Mouse (Mus musculus) gastrocnemius, adult 2 months (tissue): Measurements from ENCODE around the gene Gna14. TPM values are rescaled to one million over a fixed set of nuclear protein-coding genes. Genes with fewer than 3 reads are reported as not detected.

Experiments used
- DNase-seq: peaks from one replicate; pipeline ENCODE4 v3.0.0; 2022
- H3K27ac ChIP-seq: fragments of 200-600 bp; 2 replicates; pipeline ENCODE4 v1.8.1; 2022; ENCODE audit warnings: mild to moderate bottlenecking
- H3K4me3 ChIP-seq: fragments of 200-600 bp; 2 replicates; pipeline ENCODE4 v1.8.1; 2022; ENCODE audit warnings: mild to moderate bottlenecking, moderate library complexity
- CTCF ChIP-seq: fragments of 200-600 bp; IDR thresholded peaks from 2 replicates; pipeline ENCODE4 v1.8.1; 2022; ENCODE audit warnings: antibody characterized with exemption, mild to moderate bottlenecking, moderate library complexity
- intact Hi-C: fragments of 180-260 bp; cut with DNase I; formaldehyde crosslinking; loops from one replicate; pipeline ENCODE4 v1.15.1; 2025
- long read RNA-seq, 2 experiments: library from polyadenylated mRNA; stranded (forward); transcript quantifications; one replicate each; pipeline ENCODE4 v2.0.0; 2021
- total RNA-seq, 2 experiments: library from RNA; stranded (reverse); gene quantifications; 2 replicates each; pipeline ENCODE4 v1.2.3; 2021

Gna14 gene
- total RNA-seq: 1 to 10 TPM; 1.5 to 2.0 TPM
- long read RNA-seq, experiment 1: 0 reads
- long read RNA-seq, experiment 2, partial matches to known transcripts: 0 of 1 reads
- long read RNA-seq, experiment 2, other reads (novel, unspliced or antisense): 1 of 1 reads

GRCm38 (mm10) chr19:16435531-16436231 lies at the start of gene Gna14:
Gene Gna14 (plus strand): TSS chr19:16435762.
- H3K4me3 ChIP-seq: peak within 1 kb of the TSS; percentile 68
- TF ChIP-seq CTCF: peak; percentile 69
- intact Hi-C loops: loop anchor here (5.0 kb wide), 2 partner anchors 78 to 122 kb away; no protein-coding TSS in a partner anchor
- H3K27ac ChIP-seq: peak within 1 kb of the TSS; percentile 63
- DNase-seq: peak; percentile 88

DNA sequence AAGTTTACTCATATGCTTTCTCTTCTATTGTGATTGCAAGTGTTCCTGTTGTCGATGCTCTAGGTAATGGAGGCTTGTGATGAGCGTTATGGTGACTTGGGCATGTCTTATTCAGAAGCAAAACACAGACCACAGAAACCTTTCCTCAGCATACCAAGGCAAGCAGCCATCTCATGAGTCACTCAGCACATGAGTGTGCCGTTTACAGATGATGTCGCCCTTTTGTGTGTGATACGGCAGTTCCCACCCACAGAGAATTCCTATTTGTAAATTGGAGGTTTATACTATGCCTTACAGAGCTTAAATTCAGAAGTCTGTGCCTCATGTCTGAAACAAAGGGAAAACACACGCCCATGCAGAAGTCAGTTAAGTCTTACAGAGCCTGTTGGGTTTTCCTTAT lies 49.0 kb upstream of the Gna14 start:
- no peak overlapping the region for H3K4me3 ChIP-seq
- peak; percentile 34 for DNase-seq
- no peak for TF ChIP-seq CTCF
- intact Hi-C loops: no loop called here
- peak overlapping the region; percentile 21; the same call in 1 of the 2 replicates for H3K27ac ChIP-seq

DNA sequence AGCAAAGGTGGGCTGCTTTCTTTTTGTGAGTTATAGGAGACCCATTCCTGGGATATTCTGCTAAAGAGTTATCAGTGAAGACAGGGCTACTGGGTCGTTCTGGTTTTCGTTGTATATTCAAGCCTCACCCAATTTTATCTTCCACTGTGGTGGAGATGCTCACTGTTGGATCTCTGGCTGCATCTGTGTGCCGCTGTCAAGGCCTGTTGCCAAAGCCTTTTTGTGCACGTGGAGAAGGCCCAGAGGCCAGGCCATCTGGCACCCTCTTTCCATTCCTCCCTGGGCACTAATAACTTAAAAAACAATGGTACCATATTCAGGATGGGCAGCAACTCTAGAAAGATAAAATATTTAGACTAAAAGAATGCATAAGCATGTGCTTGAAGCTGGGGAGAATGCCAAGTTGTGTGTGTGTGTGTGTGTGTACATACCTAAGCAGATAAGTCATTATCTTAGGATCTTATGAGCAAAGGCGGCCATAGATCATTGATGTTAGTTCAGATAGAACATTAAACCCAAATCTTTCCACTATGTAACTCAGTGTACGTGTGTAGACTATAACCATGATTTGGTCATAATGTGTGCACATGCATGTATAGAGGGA lies 45.3 kb upstream of the Gna14 start:
- H3K4me3 ChIP-seq: no peak overlapping the region
- intact Hi-C loops: no loop called here
- DNase-seq: no peak
- no peak overlapping the region for H3K27ac ChIP-seq
- TF ChIP-seq CTCF: no peak

GRCm38 (mm10) chr19:16394381-16394780 lies 41.2 kb upstream of the Gna14 start:
- Histone ChIP-seq H3K27ac (no peak overlapping the region), H3K4me3 (no peak overlapping the region)
- no peak for TF ChIP-seq CTCF
- intact Hi-C loops: no loop called here
- DNase-seq: no peak

GRCm38 (mm10) chr19:16403101-16403500 lies 32.5 kb upstream of the Gna14 start:
- intact Hi-C loops: no loop called here
- Histone ChIP-seq H3K27ac (no peak overlapping the region), H3K4me3 (no peak overlapping the region)
- no peak for DNase-seq
- no peak for TF ChIP-seq CTCF

DNA sequence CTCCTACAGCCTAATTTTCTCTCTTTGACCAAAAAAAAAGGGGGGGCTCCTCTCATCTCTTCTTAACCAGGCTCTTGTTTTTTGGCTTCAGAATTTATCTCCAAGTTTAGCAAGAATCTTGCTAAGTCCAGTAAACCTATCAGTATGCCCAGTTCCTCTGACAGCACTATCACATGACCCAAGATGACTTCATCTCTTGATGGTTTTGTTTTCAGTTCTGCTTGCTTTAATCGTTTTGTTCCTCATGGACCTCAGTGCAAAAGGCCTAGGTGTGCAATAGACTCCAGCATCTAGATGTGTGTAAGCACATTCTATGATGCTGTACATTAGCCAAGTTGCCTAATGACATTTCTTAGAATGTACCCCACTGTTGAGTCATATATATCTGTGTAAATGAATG lies 27.8 kb upstream of the Gna14 start:
- DNase-seq: no peak
- intact Hi-C loops: no loop called here
- no peak overlapping the region for H3K27ac ChIP-seq
- no peak overlapping the region for H3K4me3 ChIP-seq
- TF ChIP-seq CTCF: no peak

GRCm38 (mm10) chr19:16411302-16411701 lies 24.3 kb upstream of the Gna14 start:
- no peak for DNase-seq
- intact Hi-C loops: no loop called here
- Histone ChIP-seq H3K27ac (no peak overlapping the region), H3K4me3 (no peak overlapping the region)
- TF ChIP-seq CTCF: no peak

GRCm38 (mm10) chr19:16418086-16418663 lies 17.4 kb upstream of the Gna14 start:
- H3K27ac ChIP-seq: no peak overlapping the region
- intact Hi-C loops: no loop called here
- DNase-seq: no peak
- no peak overlapping the region for H3K4me3 ChIP-seq
- TF ChIP-seq CTCF: no peak

DNA sequence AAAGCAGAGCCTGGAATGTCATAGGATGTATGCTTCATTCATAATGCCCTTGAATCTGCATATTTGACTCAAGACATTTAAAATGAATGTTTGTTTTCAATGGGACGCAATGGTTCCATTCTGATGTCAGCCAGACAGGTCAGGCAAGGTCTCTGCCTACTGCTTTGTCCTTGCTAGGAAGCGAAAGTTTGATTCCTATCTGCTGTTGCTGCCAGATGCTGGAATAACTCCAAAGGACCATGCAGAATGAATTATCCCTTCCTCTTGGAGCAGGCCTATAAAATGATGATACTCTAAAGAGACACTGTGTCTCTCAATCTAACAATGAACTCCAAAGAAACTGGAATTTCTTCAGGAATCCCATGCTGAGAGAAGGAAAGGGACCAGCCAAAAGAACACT lies 10.0 kb upstream of the Gna14 start:
- H3K27ac ChIP-seq: no peak overlapping the region
- no peak overlapping the region for H3K4me3 ChIP-seq
- intact Hi-C loops: no loop called here
- TF ChIP-seq CTCF: no peak
- DNase-seq: no peak

GRCm38 (mm10) chr19:16431368-16431767 lies 4.2 kb upstream of the Gna14 start:
- intact Hi-C loops: no loop called here
- TF ChIP-seq CTCF: no peak
- H3K27ac ChIP-seq: no peak overlapping the region
- no peak overlapping the region for H3K4me3 ChIP-seq
- DNase-seq: no peak

DNA sequence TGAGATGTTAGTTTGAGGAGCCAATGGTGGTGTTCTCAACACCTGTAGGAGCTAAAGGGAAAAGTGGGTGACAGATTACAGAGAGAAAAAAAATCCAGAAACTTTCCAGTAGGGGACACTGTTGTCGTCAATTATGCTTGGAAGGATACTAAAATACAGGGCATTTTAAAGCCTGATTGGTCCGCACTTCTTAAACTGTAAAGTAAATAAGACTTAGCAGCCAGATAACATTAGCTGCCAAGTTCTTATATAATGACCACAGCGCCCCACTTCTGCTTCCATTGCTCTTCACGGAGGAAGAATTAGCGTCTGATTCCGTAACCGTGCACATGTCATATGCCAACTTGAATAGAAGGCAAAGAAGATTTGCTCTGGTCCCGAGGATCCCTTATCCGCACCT lies 683 bp upstream of the Gna14 start:
- intact Hi-C loops: loop anchor here (5.0 kb wide), 2 partner anchors 78 to 122 kb away; no protein-coding TSS in a partner anchor
- H3K4me3 ChIP-seq: peak overlapping the region; percentile 68
- peak; percentile 63 for TF ChIP-seq CTCF
- H3K27ac ChIP-seq: no peak overlapping the region; the same call in 1 of the 2 replicates
- no peak for DNase-seq

- no peak for TF ChIP-seq CTCF
- intact Hi-C loops: loop anchor here (5.0 kb wide), 2 partner anchors 79 to 121 kb away; no protein-coding TSS in a partner anchor
- H3K27ac ChIP-seq: peak overlapping the region; percentile 63
- DNase-seq: peak; percentile 33
- peak overlapping the region; percentile 68 for H3K4me3 ChIP-seq
These were observed 990 bp downstream of the Gna14 start for GRCm38 (mm10) chr19:16436335-16437169.
